ENCODE assay signal across 8 mouse cellular contexts in genomic region chr11:69913554-69914371, GRCm38 (mm10). TPM values are rescaled to one million over a fixed set of nuclear protein-coding genes. Genes with fewer than 3 reads are reported as not detected.
DNase-seq lines count a peak whose midpoint lies in the region; ATAC-seq lines count a peak whose summit lies in the region.

Gps2 (plus strand) TSS chr11:69913888.

- H3K4me3 ChIP-seq in intestine, embryonic 14.5 days (ENCODE audit: low read depth, low read length) = peak within 1 kb of the TSS; percentile 85

- H3K27me3 ChIP-seq in intestine, embryonic 14.5 days (replicated peaks; ENCODE audit: control insufficient read depth, insufficient read depth, low read length) = no peaks in the 10 kb centered on the region

- peak within 1 kb of the TSS; percentile 86 for H3K9ac ChIP-seq in intestine, embryonic 14.5 days (ENCODE audit: low read length)

- H3K27ac ChIP-seq in intestine, embryonic 14.5 days (ENCODE audit: low read depth) = peak within 1 kb of the TSS; percentile 84

- peak; percentile 95 for DNase-seq in adrenal gland, adult 2 months
- peak; percentile 97 for DNase-seq in embryo, embryonic 11 days
- peak; percentile 88 for DNase-seq in gastrocnemius, postnatal 25 days
- DNase-seq in intestine, embryonic 14.5 days (ENCODE audit: low spot score) = peak; percentile 96
- peak; percentile 93 to 94 for DNase-seq in left cerebral cortex, postnatal 10 days (ENCODE audit: extremely low spot score in 1 of 2, low spot score in 2 of 2)
- DNase-seq in right cerebral cortex, postnatal 14 days = peak; percentile 88
- DNase-seq in urinary bladder, postnatal 25 days (ENCODE audit: low spot score) = peak; percentile 89

- peak within 1 kb of the TSS; percentile 87 for H3K4me2 ChIP-seq in intestine, embryonic 14.5 days (ENCODE audit: low read length)

- peaks cover 88% of the 10 kb centered on the region for H3K36me3 ChIP-seq in intestine, embryonic 14.5 days (ENCODE audit: control insufficient read depth, insufficient read depth, low read length)

- intact Hi-C loops in left cerebral cortex, postnatal 10 days (cut with DNase I) = no loop called here

- H3K9me3 ChIP-seq in intestine, embryonic 14.5 days (ENCODE audit: control insufficient read depth, low read length) = no peaks in the 10 kb centered on the region

- WGBS in intestine, embryonic 14.5 days = 2% methylated on average over 61 of the region's 61 CpGs

- peaks cover 12% of the 10 kb centered on the region for H3K4me1 ChIP-seq in intestine, embryonic 14.5 days (replicated peaks; ENCODE audit: control insufficient read depth, insufficient read depth, low read length)

- ATAC-seq in intestine, embryonic 14.5 days (replicated peaks; ENCODE audit: low FRiP score, low TSS enrichment, low read depth) = peak; percentile 90
- ATAC-seq in megakaryocyte progenitor cell, adult 5-6 weeks (replicated peaks; ENCODE audit: poor library complexity) = peak; percentile 80

RNA-seq across cellular contexts. Expression of gene Gps2, which starts in this region (rescaled TPM):
- 10 to 100 TPM; 44.7 to 61.8 TPM for total RNA-seq in adrenal gland, adult 2 months (2021)
- polyA plus RNA-seq in adrenal gland, adult 2 months (2012; rRNA removed) = 130 and 148 TPM in 2 replicates
- 10 to 100 TPM; 34.6 to 35.2 TPM for total RNA-seq in gastrocnemius, postnatal 25 days (2021)
- 71.2 and 72.3 TPM in 2 replicates for polyA plus RNA-seq in intestine, embryonic 14.5 days (2014; fragmentation: Nextera tagmentation; extraction: Ambion mirVana)
- total RNA-seq in left cerebral cortex, postnatal 10 days (2021) = 10 to 100 TPM; 24.8 to 25.7 TPM
- 106 and 114 TPM in 2 replicates for total RNA-seq in megakaryocyte progenitor cell, adult 5-6 weeks (2015)
- 46.2 and 56.3 TPM in 2 replicates for total RNA-seq in megakaryocyte progenitor cell, adult 5-6 weeks (2017)

Comparison
In these comparisons a context has a peak if more than half of its experiments do, and no peak if none do; other contexts are left out.
1. Peak in every context shown above with its lines: DNase-seq, ATAC-seq, H3K4me3 ChIP-seq and H3K27ac ChIP-seq.